Mouse (Mus musculus) CH12.LX (cell line): ENCODE results near the gene Ptprg. TPM values are rescaled to one million over a fixed set of nuclear protein-coding genes. Genes with fewer than 3 reads are reported as not detected.

Experiments
- DNase-seq: peaks from one replicate; pipeline ENCODE4 v3.0.0-alpha.2; 2013; ENCODE audit errors: extremely low read depth
- H3K27ac ChIP-seq: 2 replicates; pipeline ENCODE4 v1.5.1; 2012; ENCODE audit warnings: low read depth, mild to moderate bottlenecking, control low read depth, moderate library complexity; ENCODE audit not compliant: insufficient read depth
- H3K27me3 ChIP-seq: replicated peaks from 2 replicates; pipeline ENCODE3; 2012; ENCODE audit warnings: inconsistent platforms
- H3K36me3 ChIP-seq, 2 experiments: replicated peaks in 1 of 2; 2 replicates each; pipeline versions ENCODE3 to v1.6.1; 2012; ENCODE audit warnings: inconsistent platforms in 1 of 2, low read length in 1 of 2, mild to moderate bottlenecking in 1 of 2, mixed read lengths in 1 of 2, moderate library complexity in 1 of 2; ENCODE audit not compliant: control insufficient read depth in 1 of 2, insufficient read depth in 1 of 2
- H3K4me1 ChIP-seq, 2 experiments: 2 replicates each; pipeline ENCODE4 v1.6.1; 2012; ENCODE audit warnings: inconsistent platforms in 1 of 2, moderate library complexity in 1 of 2; ENCODE audit not compliant: insufficient read depth in 2 of 2, control insufficient read depth in 1 of 2
- H3K4me2 ChIP-seq: 2 replicates; pipeline ENCODE4 v1.6.1; 2012; ENCODE audit warnings: low read depth, mild to moderate bottlenecking, control low read depth; ENCODE audit not compliant: poor library complexity, insufficient read depth, severe bottlenecking
- H3K4me3 ChIP-seq, 3 experiments: fragments of 150-350 bp in 1 of 3; sonication (generic) in 1 of 3; replicated peaks in 1 of 3; 2 replicates each; pipeline versions ENCODE3 to v1.5.1; 2011 to 2012; ENCODE audit warnings: low read depth in 2 of 3, low read length in 2 of 3, mild to moderate bottlenecking in 2 of 3, moderate library complexity in 2 of 3, control low read depth in 1 of 3, improper control_type of control experiment in 1 of 3, inconsistent platforms in 1 of 3, mixed read lengths in 1 of 3; ENCODE audit not compliant: poor library complexity in 1 of 3
- H3K79me2 ChIP-seq: replicated peaks from 2 replicates; pipeline ENCODE4 v1.6.1; 2012; ENCODE audit warnings: mild to moderate bottlenecking, moderate library complexity; ENCODE audit not compliant: control insufficient read depth, poor library complexity, insufficient read depth, severe bottlenecking; ENCODE audit errors: extremely low read depth
- H3K9ac ChIP-seq: 2 replicates; pipeline ENCODE4 v1.6.1; 2012; ENCODE audit warnings: low read depth, mild to moderate bottlenecking, control low read depth, moderate library complexity; ENCODE audit not compliant: insufficient read depth
- H3K9me3 ChIP-seq: replicated peaks from 2 replicates; pipeline ENCODE3; 2012; ENCODE audit warnings: low read length, inconsistent platforms, mixed read lengths
- BHLHE40 ChIP-seq: IDR thresholded peaks from 2 replicates; pipeline ENCODE4 v1.6.1; 2011; ENCODE audit warnings: mild to moderate bottlenecking, low read depth, low read length, improper control_type of control experiment
- CHD1 ChIP-seq: IDR thresholded peaks from 2 replicates; pipeline ENCODE4 v1.6.1; 2012; ENCODE audit warnings: low read depth, low read length, improper control_type of control experiment, inconsistent platforms
- CHD2 ChIP-seq: IDR thresholded peaks from 2 replicates; pipeline ENCODE4 v1.6.1; 2011; ENCODE audit warnings: low read length, improper control_type of control experiment
- CTCF ChIP-seq, 2 experiments: IDR thresholded peaks in 1 of 2; conservative IDR thresholded peaks in 1 of 2; 2 replicates each; pipeline ENCODE4 v1.5.1; 2011 to 2012; ENCODE audit warnings: low read depth in 2 of 2, low read length in 2 of 2, improper control_type of control experiment in 1 of 2, inconsistent platforms in 1 of 2, mild to moderate bottlenecking in 1 of 2, moderate library complexity in 1 of 2
- E2F4 ChIP-seq: IDR thresholded peaks from 2 replicates; pipeline ENCODE4 v1.6.1; 2011; ENCODE audit warnings: low read depth, low read length, improper control_type of control experiment; ENCODE audit not compliant: insufficient replicate concordance
- EP300 ChIP-seq: IDR thresholded peaks from 2 replicates; pipeline ENCODE4 v1.6.1; 2011; ENCODE audit warnings: low read length, improper control_type of control experiment
- GABPA ChIP-seq: IDR thresholded peaks from 2 replicates; pipeline ENCODE4 v1.6.1; 2012; ENCODE audit warnings: low read depth, low read length, improper control_type of control experiment, inconsistent platforms; ENCODE audit not compliant: insufficient replicate concordance
- HCFC1 ChIP-seq: IDR thresholded peaks from 2 replicates; pipeline ENCODE4 v1.6.1; 2012; ENCODE audit warnings: low read depth, mild to moderate bottlenecking, inconsistent platforms, low read length, improper control_type of control experiment
- IRF4 ChIP-seq: IDR thresholded peaks from 2 replicates; pipeline ENCODE4 v1.6.1; 2014; ENCODE audit warnings: low read depth, mild to moderate bottlenecking, inconsistent platforms, low read length, improper control_type of control experiment
- JUN ChIP-seq: IDR thresholded peaks from 2 replicates; pipeline ENCODE4 v1.6.1; 2011; ENCODE audit warnings: low read depth, mild to moderate bottlenecking, low read length, improper control_type of control experiment, moderate library complexity; ENCODE audit not compliant: insufficient read depth
- JUND ChIP-seq: conservative IDR thresholded peaks from 2 replicates; pipeline ENCODE4 v1.6.1; 2011; ENCODE audit warnings: low read depth, low read length, improper control_type of control experiment
- MAFK ChIP-seq: IDR thresholded peaks from 2 replicates; pipeline ENCODE4 v1.6.1; 2011; ENCODE audit warnings: low read length, improper control_type of control experiment; ENCODE audit not compliant: insufficient replicate concordance
- MEF2A ChIP-seq: IDR thresholded peaks from 2 replicates; pipeline ENCODE4 v1.6.1; 2014; ENCODE audit warnings: low read depth, mild to moderate bottlenecking, inconsistent platforms, low read length, improper control_type of control experiment, borderline replicate concordance
- MYC ChIP-seq: IDR thresholded peaks from 2 replicates; pipeline ENCODE4 v1.6.1; 2011; ENCODE audit warnings: low read depth, mild to moderate bottlenecking, improper control_type of control experiment, low read length
- NRF1 ChIP-seq: IDR thresholded peaks from 2 replicates; pipeline ENCODE4 v1.6.1; 2014; ENCODE audit warnings: low read depth, mild to moderate bottlenecking, inconsistent platforms, low read length, improper control_type of control experiment, moderate library complexity
- PAX5 ChIP-seq: IDR thresholded peaks from 2 replicates; pipeline ENCODE4 v1.6.1; 2012; ENCODE audit warnings: low read length, inconsistent platforms, mixed read lengths
- POLR2AphosphoS2 ChIP-seq: IDR thresholded peaks from 2 replicates; pipeline ENCODE4 v1.6.1; 2011; ENCODE audit warnings: low read depth, low read length, improper control_type of control experiment
- SMC3 ChIP-seq: IDR thresholded peaks from 2 replicates; pipeline ENCODE4 v1.6.1; 2011; ENCODE audit warnings: low read depth, low read length, improper control_type of control experiment
- TBP ChIP-seq: conservative IDR thresholded peaks from 2 replicates; pipeline ENCODE4 v1.6.1; 2011; ENCODE audit warnings: low read depth, low read length, improper control_type of control experiment
- UBTF ChIP-seq: IDR thresholded peaks from 2 replicates; pipeline ENCODE4 v1.6.1; 2012; ENCODE audit warnings: low read depth, mild to moderate bottlenecking, inconsistent platforms, low read length, improper control_type of control experiment, moderate library complexity
- USF2 ChIP-seq: conservative IDR thresholded peaks from 2 replicates; pipeline ENCODE4 v1.6.1; 2011; ENCODE audit warnings: low read depth, low read length, improper control_type of control experiment
- ZC3H11A ChIP-seq: IDR thresholded peaks from 2 replicates; pipeline ENCODE4 v1.6.1; 2012; ENCODE audit warnings: low read depth, mild to moderate bottlenecking, inconsistent platforms, low read length, improper control_type of control experiment
- ZMIZ1 ChIP-seq: IDR thresholded peaks from 2 replicates; pipeline ENCODE4 v1.6.1; 2012; ENCODE audit warnings: low read depth, mild to moderate bottlenecking, inconsistent platforms, low read length, improper control_type of control experiment
- ZNF384 ChIP-seq: IDR thresholded peaks from 2 replicates; pipeline ENCODE4 v1.6.1; 2012; ENCODE audit warnings: low read depth, low read length, improper control_type of control experiment, inconsistent platforms
- dilution Hi-C: fragments of 300-500 bp; cut with MboI; formaldehyde crosslinking; loops from 2 replicates; pipeline ENCODE4 v1.14.3; 2020; ENCODE audit warnings: low sequenced_read_pairs; ENCODE audit not compliant: extremely low pct_unique_long_range_greater_than_20kb, extremely low pct_ligation_motif_present
- in situ Hi-C: fragments of 300-500 bp; cut with MboI; formaldehyde crosslinking; loops from 3 replicates; pipeline ENCODE4 v1.14.3; 2019; ENCODE audit warnings: low sequenced_read_pairs, low pct_ligation_motif_present, low pct_unique_long_range_greater_than_20kb, mixed read lengths
- polyA plus RNA-seq: library from polyadenylated mRNA; unstranded; fragments of >175 nt; gene quantifications from 2 replicates; pipeline ENCODE4 v1.2.1, GENCODE M21; 2012; ENCODE audit warnings: low read depth; ENCODE audit not compliant: insufficient read length
- total RNA-seq, 2 experiments: library from RNA; depleted of rRNA; stranded (reverse); fragments of 300-350 nt in 1 of 2; fragments of >200 nt in 1 of 2; gene quantifications; 2 replicates each; pipeline ENCODE4 v1.2.3; 2012 to 2014

Ptprg gene
- total and polyA plus RNA-seq, 3 experiments, result 0.08 TPM; not detected in 2

DNA sequence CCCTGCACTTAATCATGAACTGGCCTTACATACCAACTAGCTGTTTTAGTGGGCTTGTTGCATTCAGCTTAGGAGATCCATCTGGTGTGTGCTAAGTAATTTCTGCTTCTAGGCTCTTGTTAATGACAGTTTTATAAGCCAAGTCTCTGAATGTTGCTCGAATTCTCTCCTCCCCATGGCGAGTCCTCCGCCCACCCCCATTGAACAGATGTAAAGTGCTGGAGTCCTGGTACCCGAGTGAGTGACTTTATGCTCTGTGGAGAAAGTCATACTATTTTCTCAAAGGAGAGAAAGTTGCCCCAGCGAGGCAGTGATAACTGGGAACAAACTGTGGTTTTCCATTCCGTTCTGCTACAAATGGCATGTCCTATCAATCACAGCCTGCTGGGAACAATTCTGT, 525.9 kb downstream of the Ptprg start:
- in situ Hi-C loops (no loop called here), dilution Hi-C loops (no loop called here)
- TF ChIP-seq CTCF (conservative IDR thresholded peaks at IDR 0.05 in 1 of 2, IDR thresholded peaks at IDR 0.05 in 1 of 2; ENCODE audit: low read depth in 2 of 2, low read length in 2 of 2) (no peak), ZMIZ1 (no peak), SMC3 (no peak), TBP (no peak), E2F4 (no peak), MAFK (no peak), MYC (no peak), CHD1 (no peak), ZNF384 (no peak), MEF2A (no peak), HCFC1 (no peak), NRF1 (no peak), PAX5 (no peak), BHLHE40 (no peak), IRF4 (no peak), POLR2AphosphoS2 (no peak)
- Histone ChIP-seq H3K27me3 (no peaks in the 10 kb centered on the region), H3K79me2 (no peaks in the 10 kb centered on the region), H3K9me3 (no peaks in the 10 kb centered on the region), H3K9ac (no peak overlapping the region), H3K4me1 (no peaks in the 10 kb centered on the region), H3K4me3 (no peak overlapping the region), H3K4me2 (no peak overlapping the region), H3K36me3 (no peaks in the 10 kb centered on the region), H3K27ac (no peak overlapping the region)
- no peak for DNase-seq

- dilution Hi-C loops, result no loop called here
- DNase-seq, result no peak
- no peak overlapping the region for H3K9ac ChIP-seq
- H3K79me2 ChIP-seq, result no peaks in the 10 kb centered on the region
- no peak for TF ChIP-seq UBTF
- no peak for TF ChIP-seq GABPA
- no peak for TF ChIP-seq ZC3H11A
- TF ChIP-seq CTCF (conservative IDR thresholded peaks at IDR 0.05 in 1 of 2, IDR thresholded peaks at IDR 0.05 in 1 of 2; ENCODE audit: low read depth in 2 of 2, low read length in 2 of 2), result no peak
- TF ChIP-seq JUND, result no peak
- TF ChIP-seq HCFC1, result no peak
- TF ChIP-seq E2F4, result no peak
- no peak for TF ChIP-seq USF2
- no peak for TF ChIP-seq CHD2
- no peak for TF ChIP-seq JUN
- no peak for TF ChIP-seq EP300
- H3K27ac ChIP-seq, result no peak overlapping the region
- no peaks in the 10 kb centered on the region for H3K9me3 ChIP-seq
- no peak overlapping the region for H3K4me3 ChIP-seq
- H3K36me3 ChIP-seq, result no peaks in the 10 kb centered on the region
- no peak overlapping the region for H3K4me2 ChIP-seq
- in situ Hi-C loops, result no loop called here
- H3K27me3 ChIP-seq, result no peaks in the 10 kb centered on the region
- no peaks in the 10 kb centered on the region for H3K4me1 ChIP-seq
Observed at GRCm38 (mm10) chr14:12079833-12080401, 526.6 kb downstream of the Ptprg start.
